Mouse (Mus musculus): ENCODE data around the gene Cib4. TPM values are rescaled to one million over a fixed set of nuclear protein-coding genes. Genes with fewer than 3 reads are reported as not detected.

Gene Cib4
- polyA plus RNA-seq, 1 experiment: not detected

- Histone ChIP-seq H3K4me3 (replicated peaks) (no peak overlapping the region), H3K4me1 (no peaks in the 10 kb centered on the region), H3K9me3 (no peaks in the 10 kb centered on the region), H3K36me3 (replicated peaks; ENCODE audit: low read length) (no peaks in the 10 kb centered on the region), H3K27me3 (replicated peaks) (peaks cover 41% of the 10 kb centered on the region)
- TF ChIP-seq FLI1 (IDR thresholded peaks at IDR 0.05; ENCODE audit: low read length) (no peak), GATA1 (IDR thresholded peaks at IDR 0.05; ENCODE audit: borderline replicate concordance, low read length) (no peak)
These were observed 5.5 kb upstream of the Cib4 start for GRCm38 (mm10) chr5:30551022-30551638.

- H3K27me3 ChIP-seq (replicated peaks): peaks cover 48% of the 10 kb centered on the region
- no peak for TF ChIP-seq FLI1 (IDR thresholded peaks at IDR 0.05; ENCODE audit: low read length)
- no peak for TF ChIP-seq GATA1 (IDR thresholded peaks at IDR 0.05; ENCODE audit: borderline replicate concordance, low read length)
- H3K9me3 ChIP-seq: no peaks in the 10 kb centered on the region
- H3K4me3 ChIP-seq (replicated peaks): no peak overlapping the region
- no peaks in the 10 kb centered on the region for H3K36me3 ChIP-seq (replicated peaks; ENCODE audit: low read length)
- no peaks in the 10 kb centered on the region for H3K4me1 ChIP-seq
These were observed 4.8 kb upstream of the Cib4 start for GRCm38 (mm10) chr5:30550334-30551021.

GRCm38 (mm10) chr5:30548681-30549080 lies 3.0 kb upstream of the Cib4 start:
- Histone ChIP-seq H3K4me3 (replicated peaks) (no peak overlapping the region), H3K36me3 (replicated peaks; ENCODE audit: low read length) (no peaks in the 10 kb centered on the region), H3K27me3 (replicated peaks) (peaks cover 50% of the 10 kb centered on the region), H3K4me1 (no peaks in the 10 kb centered on the region), H3K9me3 (no peaks in the 10 kb centered on the region)
- TF ChIP-seq GATA1 (IDR thresholded peaks at IDR 0.05; ENCODE audit: borderline replicate concordance, low read length) (no peak), FLI1 (IDR thresholded peaks at IDR 0.05; ENCODE audit: low read length) (no peak)

- Histone ChIP-seq H3K4me1 (no peaks in the 10 kb centered on the region), H3K36me3 (replicated peaks; ENCODE audit: low read length) (no peaks in the 10 kb centered on the region), H3K9me3 (no peaks in the 10 kb centered on the region), H3K27me3 (replicated peaks) (peaks cover 58% of the 10 kb centered on the region), H3K4me3 (replicated peaks) (no peak overlapping the region)
- TF ChIP-seq GATA1 (IDR thresholded peaks at IDR 0.05; ENCODE audit: borderline replicate concordance, low read length) (no peak), FLI1 (IDR thresholded peaks at IDR 0.05; ENCODE audit: low read length) (no peak)
These were observed 9.5 kb downstream of the Cib4 start for GRCm38 (mm10) chr5:30536051-30536570.

GRCm38 (mm10) chr5:30534637-30535036 lies 11.0 kb downstream of the Cib4 start:
- TF ChIP-seq FLI1 (IDR thresholded peaks at IDR 0.05; ENCODE audit: low read length): no peak
- TF ChIP-seq GATA1 (IDR thresholded peaks at IDR 0.05; ENCODE audit: borderline replicate concordance, low read length): no peak
- H3K27me3 ChIP-seq (replicated peaks): peaks cover 58% of the 10 kb centered on the region
- no peak overlapping the region for H3K4me3 ChIP-seq (replicated peaks)
- H3K4me1 ChIP-seq: no peaks in the 10 kb centered on the region
- H3K36me3 ChIP-seq (replicated peaks; ENCODE audit: low read length): no peaks in the 10 kb centered on the region
- no peaks in the 10 kb centered on the region for H3K9me3 ChIP-seq

GRCm38 (mm10) chr5:30528906-30529305 lies 16.7 kb downstream of the Cib4 start:
- H3K9me3 ChIP-seq: no peaks in the 10 kb centered on the region
- TF ChIP-seq FLI1 (IDR thresholded peaks at IDR 0.05; ENCODE audit: low read length) (no peak), GATA1 (IDR thresholded peaks at IDR 0.05; ENCODE audit: borderline replicate concordance, low read length) (no peak)
- peaks cover 64% of the 10 kb centered on the region for H3K27me3 ChIP-seq (replicated peaks)
- H3K4me1 ChIP-seq: no peaks in the 10 kb centered on the region
- H3K4me3 ChIP-seq (replicated peaks): no peak overlapping the region
- H3K36me3 ChIP-seq (replicated peaks; ENCODE audit: low read length): no peaks in the 10 kb centered on the region

GRCm38 (mm10) chr5:30527129-30527528 lies 18.5 kb downstream of the Cib4 start:
- H3K4me1 ChIP-seq: 0 out of 2 replicates have a peak, but pooled peaks cover 4% of the 10 kb centered on the region
- no peaks in the 10 kb centered on the region for H3K36me3 ChIP-seq (replicated peaks; ENCODE audit: low read length)
- peaks cover 56% of the 10 kb centered on the region for H3K27me3 ChIP-seq (replicated peaks)
- TF ChIP-seq GATA1 (IDR thresholded peaks at IDR 0.05; ENCODE audit: borderline replicate concordance, low read length) (no peak), FLI1 (IDR thresholded peaks at IDR 0.05; ENCODE audit: low read length) (no peak)
- H3K9me3 ChIP-seq: no peaks in the 10 kb centered on the region
- H3K4me3 ChIP-seq (replicated peaks): no peak overlapping the region

GRCm38 (mm10) chr5:30525920-30526836 lies 19.5 kb downstream of the Cib4 start:
- Histone ChIP-seq H3K4me1 (0 out of 2 replicates have a peak, but pooled peaks cover 4% of the 10 kb centered on the region), H3K9me3 (no peaks in the 10 kb centered on the region), H3K4me3 (replicated peaks) (no peak overlapping the region), H3K27me3 (replicated peaks) (peaks cover 61% of the 10 kb centered on the region), H3K36me3 (replicated peaks; ENCODE audit: low read length) (no peaks in the 10 kb centered on the region)
- no peak for TF ChIP-seq GATA1 (IDR thresholded peaks at IDR 0.05; ENCODE audit: borderline replicate concordance, low read length)
- TF ChIP-seq FLI1 (IDR thresholded peaks at IDR 0.05; ENCODE audit: low read length): no peak

GRCm38 (mm10) chr5:30524213-30524612 lies 21.4 kb downstream of the Cib4 start:
- no peaks in the 10 kb centered on the region for H3K36me3 ChIP-seq (replicated peaks; ENCODE audit: low read length)
- no peak overlapping the region for H3K4me3 ChIP-seq (replicated peaks)
- no peaks in the 10 kb centered on the region for H3K9me3 ChIP-seq
- TF ChIP-seq FLI1 (IDR thresholded peaks at IDR 0.05; ENCODE audit: low read length): no peak
- TF ChIP-seq GATA1 (IDR thresholded peaks at IDR 0.05; ENCODE audit: borderline replicate concordance, low read length): no peak
- peaks cover 60% of the 10 kb centered on the region for H3K27me3 ChIP-seq (replicated peaks)
- 0 out of 2 replicates have a peak, but pooled peaks cover 4% of the 10 kb centered on the region for H3K4me1 ChIP-seq

All from megakaryocyte, embryonic 14.5 days (primary cell).